8 mouse cellular contexts compared by ENCODE assay signal in the genomic region with DNA sequence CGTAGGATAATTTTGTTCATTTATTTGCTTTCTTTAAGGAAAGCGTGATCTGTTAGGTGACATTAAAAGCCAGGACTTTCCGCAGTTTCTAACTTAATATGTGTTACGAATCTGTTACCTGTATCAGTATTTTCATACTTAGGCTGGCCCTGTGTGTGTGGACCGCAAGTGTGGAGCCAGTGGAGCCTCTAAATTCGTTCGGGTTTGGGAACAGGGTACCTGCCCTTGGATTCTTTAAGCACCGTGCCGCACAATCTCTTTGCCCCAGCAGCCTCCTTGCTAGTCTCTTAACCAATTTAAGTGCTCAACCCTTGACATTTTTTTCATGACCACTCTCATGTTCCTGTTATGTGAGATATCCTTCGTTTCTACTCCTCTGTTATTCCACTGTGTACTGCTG. TPM values are rescaled to one million over a fixed set of nuclear protein-coding genes. Genes with fewer than 3 reads are reported as not detected.
DNase-seq lines count a peak whose midpoint lies in the region; ATAC-seq and TF ChIP-seq lines count a peak whose summit lies in the region.

No protein-coding gene starts in this region.

- peaks cover 4% of the 10 kb centered on the region for H3K36me3 ChIP-seq in neural tube, embryonic 11.5 days (ENCODE audit: control insufficient read depth, insufficient read depth, low read length)
- peaks cover 16% of the 10 kb centered on the region for H3K36me3 ChIP-seq in forebrain, embryonic 12.5 days (replicated peaks)
- H3K36me3 ChIP-seq in limb, embryonic 13.5 days = peaks cover 17% of the 10 kb centered on the region

- H3K27ac ChIP-seq in neural tube, embryonic 11.5 days (ENCODE audit: low read depth, low read length) = no peak overlapping the region
- no peak overlapping the region for H3K27ac ChIP-seq in forebrain, embryonic 12.5 days
- no peak overlapping the region for H3K27ac ChIP-seq in limb, embryonic 13.5 days
- H3K27ac ChIP-seq in olfactory bulb, adult 2 months (ENCODE audit: insufficient read depth, low read depth, low read length) = no peak overlapping the region

- WGBS in neural tube, embryonic 11.5 days = 66% methylated on average over 10 of the region's 10 CpGs
- 67% methylated on average over 10 of the region's 10 CpGs for WGBS in forebrain, embryonic 12.5 days
- 50% methylated on average over 10 of the region's 10 CpGs for WGBS in limb, embryonic 13.5 days
- WGBS in olfactory bulb, adult 2 months = 33% methylated on average over 10 of the region's 10 CpGs

- 0 out of 2 replicates have a peak overlapping the region, but pooled peaks have one; percentile 93 for H3K9ac ChIP-seq in neural tube, embryonic 11.5 days (ENCODE audit: low read length)
- H3K9ac ChIP-seq in forebrain, embryonic 12.5 days = peak overlapping the region; percentile 94
- H3K9ac ChIP-seq in limb, embryonic 13.5 days = peak overlapping the region; percentile 94

- TF ChIP-seq POLR2A in olfactory bulb, adult 2 months (IDR thresholded peaks at IDR 0.05; ENCODE audit: insufficient read depth, low read depth, low read length) = no peak

- no peak for DNase-seq in neural tube, embryonic 11.5 days (ENCODE audit: low spot score)
- no peak for DNase-seq in neural tube, embryonic 10.5 days (ENCODE audit: extremely low spot score, low spot score)
- DNase-seq in cerebellum, adult 8-10 months = no peak
- DNase-seq in ovary, postnatal 10 days (ENCODE audit: low spot score) = no peak

- TF ChIP-seq CTCF in olfactory bulb, adult 2 months (IDR thresholded peaks at IDR 0.05; ENCODE audit: insufficient read depth, low read depth, low read length) = no peak

- H3K4me2 ChIP-seq in neural tube, embryonic 11.5 days (ENCODE audit: low read depth) = peak overlapping the region; percentile 63
- H3K4me2 ChIP-seq in forebrain, embryonic 12.5 days = peak overlapping the region; percentile 64
- peak overlapping the region; percentile 78 for H3K4me2 ChIP-seq in limb, embryonic 13.5 days (replicated peaks)

- no peak for ATAC-seq in neural tube, embryonic 11.5 days (ENCODE audit: insufficient read depth, low FRiP score, low TSS enrichment)
- ATAC-seq in forebrain, embryonic 12.5 days (ENCODE audit: low FRiP score) = no peak
- no peak for ATAC-seq in limb, embryonic 13.5 days (ENCODE audit: low FRiP score, low read depth)
- no peak for ATAC-seq in megakaryocyte-erythroid progenitor cell, adult 5-6 weeks (replicated peaks; ENCODE audit: low FRiP score, low TSS enrichment, poor library complexity, severe bottlenecking)

- peak overlapping the region; percentile 94 for H3K4me3 ChIP-seq in neural tube, embryonic 11.5 days (ENCODE audit: low read depth, low read length)
- peak overlapping the region; percentile 97 for H3K4me3 ChIP-seq in forebrain, embryonic 12.5 days (replicated peaks)
- peak overlapping the region; percentile 87 for H3K4me3 ChIP-seq in limb, embryonic 13.5 days
- H3K4me3 ChIP-seq in olfactory bulb, adult 2 months (ENCODE audit: insufficient read depth, low read depth, low read length) = peak overlapping the region; percentile 43

- H3K9me3 ChIP-seq in neural tube, embryonic 11.5 days (ENCODE audit: control insufficient read depth, low read length) = no peaks in the 10 kb centered on the region
- H3K9me3 ChIP-seq in forebrain, embryonic 12.5 days = no peaks in the 10 kb centered on the region
- H3K9me3 ChIP-seq in limb, embryonic 13.5 days = no peaks in the 10 kb centered on the region

- no peaks in the 10 kb centered on the region for H3K27me3 ChIP-seq in neural tube, embryonic 11.5 days (ENCODE audit: control insufficient read depth, insufficient read depth, low read length)
- H3K27me3 ChIP-seq in forebrain, embryonic 12.5 days = no peaks in the 10 kb centered on the region
- H3K27me3 ChIP-seq in limb, embryonic 13.5 days = no peaks in the 10 kb centered on the region

- peaks cover 15% of the 10 kb centered on the region for H3K4me1 ChIP-seq in neural tube, embryonic 11.5 days (ENCODE audit: control insufficient read depth, insufficient read depth, low read length)
- peaks cover 28% of the 10 kb centered on the region for H3K4me1 ChIP-seq in forebrain, embryonic 12.5 days
- peaks cover 26% of the 10 kb centered on the region for H3K4me1 ChIP-seq in limb, embryonic 13.5 days
- peaks cover 2% of the 10 kb centered on the region for H3K4me1 ChIP-seq in olfactory bulb, adult 2 months (ENCODE audit: control insufficient read depth, insufficient read depth, low read length)

RNA-seq across cellular contexts. Expression of gene Dnajc5, which starts 1.2 kb away (rescaled TPM):
- 107 and 120 TPM in 2 replicates for polyA plus RNA-seq in neural tube, embryonic 11.5 days (2014; fragmentation: Nextera tagmentation; extraction: Ambion mirVana)
- 129 and 134 TPM in 2 replicates for polyA plus RNA-seq in forebrain, embryonic 12.5 days (2016; fragmentation: Nextera tagmentation; extraction: Ambion mirVana)
- polyA plus RNA-seq in limb, embryonic 13.5 days (2015; fragmentation: Nextera tagmentation; extraction: Ambion mirVana) = 101 and 102 TPM in 2 replicates
- 347 and 447 TPM in 2 replicates for polyA plus RNA-seq in olfactory bulb, adult 2 months (2012; ENCODE audit: insufficient read depth, insufficient read length, low replicate concordance, missing spikeins)
- total RNA-seq in megakaryocyte-erythroid progenitor cell, adult 5-6 weeks (2014; fragmentation: Nextera tagmentation) = 38.6 and 48.6 TPM in 2 replicates
- total RNA-seq in megakaryocyte-erythroid progenitor cell, adult 5-6 weeks (2017) = 34.9 and 38.1 TPM in 2 replicates

RNA-seq across cellular contexts. Expression of gene Tpd52l2, which starts 24.5 kb away (rescaled TPM):
- polyA plus RNA-seq in neural tube, embryonic 11.5 days (2014; fragmentation: Nextera tagmentation; extraction: Ambion mirVana) = 141 and 142 TPM in 2 replicates
- 133 and 134 TPM in 2 replicates for polyA plus RNA-seq in forebrain, embryonic 12.5 days (2016; fragmentation: Nextera tagmentation; extraction: Ambion mirVana)
- polyA plus RNA-seq in limb, embryonic 13.5 days (2015; fragmentation: Nextera tagmentation; extraction: Ambion mirVana) = 162 and 169 TPM in 2 replicates
- polyA plus RNA-seq in olfactory bulb, adult 2 months (2012; ENCODE audit: insufficient read depth, insufficient read length, low replicate concordance, missing spikeins) = 317 TPM in 1 of 2 replicates, not detected in the other
- 65.2 and 70.9 TPM in 2 replicates for total RNA-seq in megakaryocyte-erythroid progenitor cell, adult 5-6 weeks (2014; fragmentation: Nextera tagmentation)
- total RNA-seq in megakaryocyte-erythroid progenitor cell, adult 5-6 weeks (2017) = 106 and 151 TPM in 2 replicates

RNA-seq across cellular contexts. Expression of gene Abhd16b, which starts 28.5 kb away (rescaled TPM):
- 0.22 TPM in 1 of 2 replicates, not detected in the other for polyA plus RNA-seq in neural tube, embryonic 11.5 days (2014; fragmentation: Nextera tagmentation; extraction: Ambion mirVana)
- 0.10 TPM in 1 of 2 replicates, not detected in the other for polyA plus RNA-seq in forebrain, embryonic 12.5 days (2016; fragmentation: Nextera tagmentation; extraction: Ambion mirVana)
- 0.08 and 0.18 TPM in 2 replicates for polyA plus RNA-seq in limb, embryonic 13.5 days (2015; fragmentation: Nextera tagmentation; extraction: Ambion mirVana)
- not detected in 2 replicates for polyA plus RNA-seq in olfactory bulb, adult 2 months (2012; ENCODE audit: insufficient read depth, insufficient read length, low replicate concordance, missing spikeins)
- not detected in 2 replicates for total RNA-seq in megakaryocyte-erythroid progenitor cell, adult 5-6 weeks (2014; fragmentation: Nextera tagmentation)
- not detected in 2 replicates for total RNA-seq in megakaryocyte-erythroid progenitor cell, adult 5-6 weeks (2017)

Comparison
In these comparisons a context has a peak if more than half of its experiments do, and no peak if none do; other contexts are left out.
1. H3K4me3 ChIP-seq: peak in every context shown above with its lines; median percentile 97 in forebrain, embryonic 12.5 days; 94 in neural tube, embryonic 11.5 days; 87 in limb, embryonic 13.5 days; 43 in olfactory bulb, adult 2 months.